Mouse (Mus musculus): ENCODE measurements around the gene Dagla. TPM values are rescaled to one million over a fixed set of nuclear protein-coding genes. Genes with fewer than 3 reads are reported as not detected.

Gene Dagla
- total RNA-seq, 2 experiments from 2014 or later, result 131 to 134 TPM

- DNase-seq (ENCODE audit: low spot score in 2 of 2), result no peak
These were observed 4.3 kb upstream of the Dagla start for GRCm38 (mm10) chr19:10308990-10309389.

- DNase-seq (ENCODE audit: low spot score in 2 of 2), result no peak
These were observed 3.3 kb upstream of the Dagla start for GRCm38 (mm10) chr19:10307941-10308340.

DNA sequence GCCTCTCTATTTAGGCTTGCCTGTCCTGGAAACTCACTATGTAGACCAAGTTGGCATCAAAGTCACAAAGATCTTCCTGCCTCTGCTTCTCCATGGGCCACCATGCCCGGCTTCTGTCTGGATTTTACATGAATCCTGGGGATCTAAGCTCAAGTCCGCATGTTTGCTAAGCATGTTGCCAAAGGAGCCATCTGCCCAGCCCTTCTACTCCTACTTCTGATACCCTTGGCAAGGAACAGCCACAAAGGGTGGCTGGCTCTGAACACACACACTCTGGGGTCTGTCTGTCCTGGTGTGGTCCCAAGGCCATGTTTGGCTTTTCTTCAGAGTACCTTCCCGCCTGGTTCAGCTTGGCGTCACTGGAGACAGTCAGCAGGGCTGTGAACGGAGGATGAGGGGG lies 2.7 kb upstream of the Dagla start:
- DNase-seq (ENCODE audit: low spot score in 2 of 2), result no peak

DNA sequence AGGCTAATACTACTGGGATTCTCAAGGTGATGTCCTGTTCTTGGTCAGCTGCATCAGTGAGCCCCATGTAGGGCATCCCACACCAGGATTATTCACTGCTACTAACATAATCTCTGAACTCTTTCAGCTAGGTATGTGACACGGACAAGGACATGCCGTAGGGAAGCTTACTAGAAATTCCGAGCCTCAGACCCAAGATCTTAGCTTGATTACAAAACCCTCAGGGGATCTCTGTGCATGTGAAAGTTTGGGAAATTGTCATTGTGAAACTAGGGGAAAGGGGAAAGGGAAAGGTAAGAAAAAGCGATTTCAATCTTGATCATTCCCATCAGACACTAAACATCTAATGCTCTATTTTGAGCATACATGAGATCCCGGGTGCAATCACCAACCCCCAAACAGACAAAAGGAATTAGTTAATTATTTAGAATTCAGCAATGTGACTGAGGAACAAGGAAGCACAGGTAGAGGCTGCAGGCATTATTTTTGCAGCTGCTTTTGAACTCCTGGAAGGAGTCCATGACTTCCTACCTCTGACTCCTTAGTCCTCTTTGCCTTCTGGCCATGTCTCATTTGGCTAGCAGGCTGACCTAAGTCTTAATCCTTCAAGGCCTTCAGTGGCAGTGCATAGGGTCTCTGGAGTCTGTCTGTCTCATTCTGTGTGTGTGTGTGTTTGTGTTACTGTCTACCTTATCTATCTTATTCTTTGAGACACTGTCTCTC lies 2.0 kb upstream of the Dagla start:
- no peak for DNase-seq (ENCODE audit: low spot score in 2 of 2)

- DNase-seq (ENCODE audit: low spot score in 2 of 2), result no peak
These were observed 963 bp upstream of the Dagla start for GRCm38 (mm10) chr19:10305640-10306039.

DNA sequence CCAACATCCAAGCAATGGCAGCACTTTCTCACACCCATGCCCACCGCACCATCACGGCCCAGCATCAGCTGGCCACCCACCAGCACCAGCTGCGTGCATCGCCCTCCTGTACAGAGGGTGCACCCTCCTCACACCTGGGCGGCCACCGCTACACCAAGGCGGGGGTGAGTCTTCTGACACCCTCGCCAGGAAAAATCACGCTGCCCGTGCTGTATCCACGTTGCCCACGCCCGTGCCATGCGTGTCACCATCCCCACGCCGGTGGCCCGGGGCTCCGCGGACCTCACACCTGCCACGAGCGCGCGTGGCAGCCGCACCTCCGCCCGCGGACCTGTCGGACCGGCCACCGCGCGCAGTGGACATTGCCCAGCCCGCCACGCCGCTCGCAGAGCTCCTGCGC lies 282 bp downstream of the Dagla start:
- no peak for DNase-seq (ENCODE audit: low spot score in 2 of 2)

DNA sequence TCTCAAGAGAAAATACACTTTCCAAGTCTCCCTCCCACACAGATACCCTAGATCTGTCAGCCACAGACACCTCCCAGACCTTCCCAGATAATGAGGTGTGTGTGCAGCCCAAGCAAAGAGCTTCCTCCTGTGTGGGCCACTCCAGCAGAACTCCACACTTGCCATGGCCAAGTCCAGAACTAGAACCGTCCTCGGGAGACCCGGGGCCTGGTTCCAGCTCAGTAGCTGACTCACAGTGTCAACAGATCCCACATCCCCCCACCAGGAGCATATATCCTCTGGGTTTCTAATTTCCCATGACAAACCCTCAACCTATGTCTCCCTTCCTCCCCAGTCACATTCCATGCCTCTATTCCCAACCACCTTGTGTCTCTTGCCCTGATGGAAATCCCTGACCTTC lies 1.8 kb downstream of the Dagla start:
- DNase-seq (ENCODE audit: low spot score in 2 of 2), result peak in 1 of 2 experiments; percentile 19

- peak in 1 of 2 experiments; percentile 41 for DNase-seq (ENCODE audit: low spot score in 2 of 2)
These were observed 2.8 kb downstream of the Dagla start for GRCm38 (mm10) chr19:10301866-10302356.

GRCm38 (mm10) chr19:10301263-10301662 lies 3.4 kb downstream of the Dagla start:
- DNase-seq (ENCODE audit: low spot score in 2 of 2), result peak in 1 of 2 experiments; percentile 7

DNA sequence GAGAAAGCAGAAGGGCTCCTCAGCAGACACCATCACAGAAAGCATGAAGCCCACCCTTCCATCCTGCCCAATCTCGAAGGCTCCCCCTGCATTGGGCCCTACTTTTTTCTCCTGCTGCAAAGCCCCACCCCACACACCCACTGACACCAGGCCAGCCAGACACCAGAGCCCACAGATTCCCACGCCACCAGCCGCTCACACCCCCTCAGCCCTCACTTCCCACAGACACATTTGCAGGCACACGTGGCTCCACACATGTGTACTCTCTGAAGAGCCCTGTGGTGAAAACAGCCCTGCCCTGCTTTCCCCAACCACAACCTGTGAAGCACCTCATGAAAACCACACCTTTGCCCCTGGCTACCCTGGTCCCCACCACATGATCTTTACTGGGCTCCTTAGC lies 3.9 kb downstream of the Dagla start:
- peak in 1 of 2 experiments; percentile 20 for DNase-seq (ENCODE audit: low spot score in 2 of 2)

- no peak for DNase-seq (ENCODE audit: low spot score in 2 of 2)
These were observed 6.4 kb downstream of the Dagla start for GRCm38 (mm10) chr19:10298268-10298667.

GRCm38 (mm10) chr19:10297041-10297503 lies 7.6 kb downstream of the Dagla start:
- peak; percentile 53 to 58 for DNase-seq (ENCODE audit: low spot score in 2 of 2)

GRCm38 (mm10) chr19:10296306-10296705 lies 8.4 kb downstream of the Dagla start:
- peak; percentile 41 to 65 for DNase-seq (ENCODE audit: low spot score in 2 of 2)

- peak; percentile 58 for DNase-seq (ENCODE audit: low spot score in 2 of 2)
These were observed 9.8 kb downstream of the Dagla start for GRCm38 (mm10) chr19:10294631-10295562.

- DNase-seq (ENCODE audit: low spot score in 2 of 2), result no peak
These were observed 10.7 kb downstream of the Dagla start for GRCm38 (mm10) chr19:10293987-10294386.

GRCm38 (mm10) chr19:10291896-10292490 lies 12.7 kb downstream of the Dagla start:
- no peak for DNase-seq (ENCODE audit: low spot score in 2 of 2)

DNA sequence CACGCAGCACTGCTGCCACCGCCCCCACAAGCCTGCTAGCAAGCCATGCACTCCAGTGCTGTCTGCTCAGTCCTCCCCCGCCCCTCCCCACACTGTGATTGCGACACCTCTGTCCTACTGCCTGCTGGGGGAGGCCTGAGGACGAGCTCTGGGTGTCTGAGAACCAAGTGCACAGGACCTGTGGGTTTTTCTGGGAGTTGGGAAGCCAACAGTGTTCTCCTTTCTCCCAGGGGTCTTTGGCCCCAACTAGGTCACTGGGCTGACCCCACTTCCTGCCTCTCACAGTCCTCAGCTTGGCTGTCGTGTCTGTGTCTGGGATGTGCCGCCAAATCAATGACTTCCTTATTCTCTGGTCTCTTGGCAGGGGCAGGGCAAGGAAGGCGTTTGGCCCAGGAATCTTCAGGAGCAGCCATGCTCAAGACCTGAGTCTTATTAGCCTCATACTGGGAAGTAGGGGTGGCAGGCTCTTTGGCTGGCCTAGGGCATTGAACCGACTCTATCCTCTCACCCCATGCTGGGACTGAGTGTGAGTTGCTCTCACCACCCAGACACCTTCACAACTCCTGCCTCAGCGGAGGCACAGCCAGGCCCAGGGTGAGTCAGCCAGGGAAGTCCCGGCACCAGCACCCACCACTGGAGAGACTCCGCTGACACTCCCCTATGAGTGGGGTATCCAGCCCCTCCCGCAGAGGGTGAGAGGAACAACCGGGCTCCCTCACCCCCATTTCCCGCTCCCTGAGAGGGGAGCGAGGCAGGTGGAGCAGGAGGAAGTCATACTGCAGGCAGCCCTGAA lies 14.3 kb downstream of the Dagla start:
- peak in 1 of 2 experiments; percentile 60 for DNase-seq (ENCODE audit: low spot score in 2 of 2)

GRCm38 (mm10) chr19:10289609-10290150 lies 15.0 kb downstream of the Dagla start:
- no peak for DNase-seq (ENCODE audit: low spot score in 2 of 2)

DNA sequence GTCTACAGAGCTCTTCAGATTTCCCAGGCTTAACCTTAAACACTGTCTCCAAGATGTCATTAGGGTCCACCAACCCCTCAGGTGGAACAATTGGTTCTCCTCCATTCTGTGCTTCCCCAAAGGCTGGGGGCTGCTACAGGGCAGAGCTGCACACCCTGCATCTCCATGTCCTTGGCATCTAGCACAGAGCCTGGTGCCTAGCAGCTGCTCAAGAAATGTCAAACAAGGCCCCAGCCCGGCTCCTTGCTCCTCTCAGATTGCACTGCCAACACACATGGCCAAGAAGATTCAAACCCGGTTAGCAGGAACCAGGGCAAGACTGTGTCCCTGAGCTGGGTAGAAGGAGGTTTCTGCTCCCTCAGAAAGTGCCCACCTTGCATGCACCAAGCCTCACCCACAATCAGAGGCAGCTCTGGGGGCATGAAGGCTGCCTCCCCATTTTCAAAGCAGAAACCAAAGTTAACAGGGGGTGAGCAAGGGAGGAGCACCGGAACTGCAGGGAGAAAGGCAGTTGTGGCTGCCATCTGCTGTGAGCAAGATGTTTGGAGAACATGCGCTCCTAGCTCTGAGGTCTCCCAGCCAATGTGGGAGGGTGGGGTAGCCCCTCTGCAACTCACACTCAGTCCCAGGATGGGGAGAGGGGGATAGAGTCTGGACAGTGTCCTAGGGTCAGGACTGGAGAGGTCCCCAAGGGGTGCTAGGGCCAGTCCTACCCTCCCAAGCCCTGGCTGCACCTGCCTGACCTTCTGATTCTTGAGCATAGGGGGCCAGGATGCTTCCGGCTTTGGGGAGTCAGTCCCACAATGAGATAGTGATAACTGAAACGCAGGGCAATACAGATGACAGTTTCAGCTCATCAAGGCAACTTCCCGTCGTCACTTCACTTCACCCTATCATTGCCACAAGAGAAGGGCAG lies 16.3 kb downstream of the Dagla start:
- peak in 1 of 2 experiments; percentile 57 for DNase-seq (ENCODE audit: low spot score in 2 of 2)
